Mouse (Mus musculus): ENCODE measurements around the gene Baiap2. TPM values are rescaled to one million over a fixed set of nuclear protein-coding genes. Genes with fewer than 3 reads are reported as not detected.

Gene Baiap2
- total and polyA plus RNA-seq, 2 experiments from 2014 or later: 18.0 to 32.7 TPM

- Histone ChIP-seq H3K9me3 (ENCODE audit: low read length) (no peaks in the 10 kb centered on the region), H3K4me3 (ENCODE audit: low read depth, low read length) (no peak overlapping the region), H3K27ac (ENCODE audit: low read depth, low read length) (no peak overlapping the region), H3K4me1 (ENCODE audit: insufficient read depth, low read length) (no peaks in the 10 kb centered on the region), H3K36me3 (ENCODE audit: insufficient read depth, low read length) (0 out of 2 replicates have a peak, but pooled peaks cover 3% of the 10 kb centered on the region), H3K4me2 (ENCODE audit: low read depth, low read length, poor library complexity, severe bottlenecking) (no peak overlapping the region), H3K27me3 (ENCODE audit: insufficient read depth, low read length) (no peaks in the 10 kb centered on the region), H3K9ac (replicated peaks; ENCODE audit: low read length, poor library complexity, severe bottlenecking) (no peak overlapping the region)
- DNase-seq (ENCODE audit: low spot score): no peak
- ATAC-seq (ENCODE audit: low FRiP score): no peak
- no peak for TF ChIP-seq CTCF (IDR thresholded peaks at IDR 0.05)
- 82% methylated on average over 10 of the region's 10 CpGs for WGBS
Observed at GRCm38 (mm10) chr11:119979596-119980385, 37.2 kb downstream of the Baiap2 start.

- no peak for TF ChIP-seq CTCF (IDR thresholded peaks at IDR 0.05)
- DNase-seq (ENCODE audit: low spot score) (no peak), ATAC-seq (ENCODE audit: low FRiP score) (no peak)
- no peak overlapping the region for H3K4me2 ChIP-seq (ENCODE audit: low read depth, low read length, poor library complexity, severe bottlenecking)
- H3K4me1 ChIP-seq (ENCODE audit: insufficient read depth, low read length): no peaks in the 10 kb centered on the region
- no peak overlapping the region for H3K4me3 ChIP-seq (ENCODE audit: low read depth, low read length)
- H3K9me3 ChIP-seq (ENCODE audit: low read length): no peaks in the 10 kb centered on the region
- H3K27me3 ChIP-seq (ENCODE audit: insufficient read depth, low read length): no peaks in the 10 kb centered on the region
- no peak overlapping the region for H3K9ac ChIP-seq (replicated peaks; ENCODE audit: low read length, poor library complexity, severe bottlenecking)
- 0 out of 2 replicates have a peak, but pooled peaks cover 7% of the 10 kb centered on the region for H3K36me3 ChIP-seq (ENCODE audit: insufficient read depth, low read length)
- H3K27ac ChIP-seq (ENCODE audit: low read depth, low read length): no peak overlapping the region
- WGBS: 80% methylated on average over 3 of the region's 3 CpGs
Observed at GRCm38 (mm10) chr11:119981769-119982168, 39.2 kb downstream of the Baiap2 start.

GRCm38 (mm10) chr11:119982236-119982635 lies 39.7 kb downstream of the Baiap2 start:
- 89% methylated on average over 3 of the region's 3 CpGs for WGBS
- Histone ChIP-seq H3K9ac (replicated peaks; ENCODE audit: low read length, poor library complexity, severe bottlenecking) (no peak overlapping the region), H3K4me1 (ENCODE audit: insufficient read depth, low read length) (no peaks in the 10 kb centered on the region), H3K4me2 (ENCODE audit: low read depth, low read length, poor library complexity, severe bottlenecking) (no peak overlapping the region), H3K9me3 (ENCODE audit: low read length) (no peaks in the 10 kb centered on the region), H3K36me3 (ENCODE audit: insufficient read depth, low read length) (0 out of 2 replicates have a peak, but pooled peaks cover 7% of the 10 kb centered on the region), H3K27me3 (ENCODE audit: insufficient read depth, low read length) (no peaks in the 10 kb centered on the region), H3K27ac (ENCODE audit: low read depth, low read length) (no peak overlapping the region), H3K4me3 (ENCODE audit: low read depth, low read length) (no peak overlapping the region)
- ATAC-seq (ENCODE audit: low FRiP score) (no peak), DNase-seq (ENCODE audit: low spot score) (peak; percentile 74)
- no peak for TF ChIP-seq CTCF (IDR thresholded peaks at IDR 0.05)

- ATAC-seq (ENCODE audit: low FRiP score) (no peak), DNase-seq (ENCODE audit: low spot score) (peak; percentile 45)
- H3K4me3 ChIP-seq (ENCODE audit: low read depth, low read length): no peak overlapping the region
- no peak for TF ChIP-seq CTCF (IDR thresholded peaks at IDR 0.05)
- WGBS: 76% methylated on average over 2 of the region's 2 CpGs
- no peaks in the 10 kb centered on the region for H3K4me1 ChIP-seq (ENCODE audit: insufficient read depth, low read length)
- H3K4me2 ChIP-seq (ENCODE audit: low read depth, low read length, poor library complexity, severe bottlenecking): no peak overlapping the region
- H3K9me3 ChIP-seq (ENCODE audit: low read length): no peaks in the 10 kb centered on the region
- no peak overlapping the region for H3K27ac ChIP-seq (ENCODE audit: low read depth, low read length)
- 0 out of 2 replicates have a peak, but pooled peaks cover 7% of the 10 kb centered on the region for H3K36me3 ChIP-seq (ENCODE audit: insufficient read depth, low read length)
- no peak overlapping the region for H3K9ac ChIP-seq (replicated peaks; ENCODE audit: low read length, poor library complexity, severe bottlenecking)
- H3K27me3 ChIP-seq (ENCODE audit: insufficient read depth, low read length): no peaks in the 10 kb centered on the region
Observed at GRCm38 (mm10) chr11:119983151-119983550, 40.6 kb downstream of the Baiap2 start.

DNA sequence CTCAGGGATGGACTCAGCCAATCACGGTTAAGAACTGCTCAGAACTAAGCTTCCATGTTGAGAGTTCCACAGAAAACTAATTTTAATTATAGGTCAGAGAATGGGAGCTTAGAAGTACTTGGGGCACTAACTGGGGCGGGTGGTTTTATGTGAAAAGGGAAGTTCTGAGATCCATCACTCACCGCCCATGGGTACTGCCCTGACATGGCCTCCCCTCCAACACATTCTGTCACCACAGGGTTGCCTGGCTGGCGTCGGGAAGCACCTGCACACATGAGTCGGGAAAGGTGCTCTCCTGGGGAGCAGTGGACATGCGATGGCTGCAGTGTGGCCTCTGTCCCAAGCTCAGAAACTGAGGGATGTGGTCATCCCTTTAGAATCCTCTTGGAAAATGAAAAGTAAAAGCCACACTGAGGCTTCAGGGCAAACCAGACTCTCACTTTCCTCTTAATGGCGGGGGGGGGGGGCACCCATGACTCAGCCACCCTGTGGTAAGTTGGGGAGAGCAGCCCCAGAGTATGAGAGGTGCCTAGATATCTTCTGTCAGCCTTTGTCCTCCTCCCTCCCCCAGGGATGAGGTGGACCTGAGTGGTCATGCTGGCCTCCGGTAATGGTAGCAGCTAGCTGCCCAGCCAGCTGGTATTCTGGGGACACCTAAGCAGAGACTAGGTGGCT lies 44.3 kb downstream of the Baiap2 start:
- no peak for TF ChIP-seq CTCF (IDR thresholded peaks at IDR 0.05)

DNA sequence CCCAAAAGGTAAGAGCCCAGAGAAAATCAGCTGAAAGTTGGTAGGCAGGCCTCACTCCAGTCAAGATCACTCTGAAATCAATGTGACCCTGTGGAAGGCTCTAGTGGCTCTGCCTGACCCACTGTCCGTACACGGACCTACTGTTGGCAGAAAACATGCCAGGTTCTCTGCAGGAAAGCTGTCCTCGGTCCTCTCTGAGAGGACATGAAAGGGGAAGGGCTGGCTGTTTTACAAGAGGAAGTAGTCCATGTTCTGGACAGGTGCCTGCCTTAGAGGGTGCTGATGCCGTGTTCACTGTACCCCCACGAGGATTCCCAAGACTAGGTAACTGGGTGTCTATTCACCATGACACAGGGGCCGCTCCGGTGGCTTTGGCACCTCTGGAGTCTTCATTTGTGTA lies 45.3 kb downstream of the Baiap2 start:
- TF ChIP-seq CTCF (IDR thresholded peaks at IDR 0.05): no peak
- H3K27ac ChIP-seq (ENCODE audit: low read depth, low read length): no peak overlapping the region
- no peak for DNase-seq (ENCODE audit: low spot score)
- no peak for ATAC-seq (ENCODE audit: low FRiP score)
- WGBS: 85% methylated on average over 7 of the region's 7 CpGs
- no peaks in the 10 kb centered on the region for H3K4me1 ChIP-seq (ENCODE audit: insufficient read depth, low read length)
- no peak overlapping the region for H3K4me3 ChIP-seq (ENCODE audit: low read depth, low read length)
- no peaks in the 10 kb centered on the region for H3K27me3 ChIP-seq (ENCODE audit: insufficient read depth, low read length)
- no peak overlapping the region for H3K9ac ChIP-seq (replicated peaks; ENCODE audit: low read length, poor library complexity, severe bottlenecking)
- H3K9me3 ChIP-seq (ENCODE audit: low read length): no peaks in the 10 kb centered on the region
- 0 out of 2 replicates have a peak, but pooled peaks cover 4% of the 10 kb centered on the region for H3K36me3 ChIP-seq (ENCODE audit: insufficient read depth, low read length)
- no peak overlapping the region for H3K4me2 ChIP-seq (ENCODE audit: low read depth, low read length, poor library complexity, severe bottlenecking)

More for the DNA sequence above, 44.3 kb downstream of the Baiap2 start:
- DNase-seq (ENCODE audit: low spot score): no peak
- 89% methylated on average over 9 of the region's 9 CpGs for WGBS
- Histone ChIP-seq H3K9ac (replicated peaks; ENCODE audit: low read length, poor library complexity, severe bottlenecking) (no peak overlapping the region), H3K4me1 (ENCODE audit: insufficient read depth, low read length) (no peaks in the 10 kb centered on the region), H3K27ac (ENCODE audit: low read depth, low read length) (no peak overlapping the region), H3K9me3 (ENCODE audit: low read length) (no peaks in the 10 kb centered on the region), H3K27me3 (ENCODE audit: insufficient read depth, low read length) (no peaks in the 10 kb centered on the region), H3K36me3 (ENCODE audit: insufficient read depth, low read length) (0 out of 2 replicates have a peak, but pooled peaks cover 4% of the 10 kb centered on the region), H3K4me2 (ENCODE audit: low read depth, low read length, poor library complexity, severe bottlenecking) (no peak overlapping the region), H3K4me3 (ENCODE audit: low read depth, low read length) (no peak overlapping the region)
- no peak for ATAC-seq (ENCODE audit: low FRiP score)

Measured in midbrain, postnatal 0 days (tissue).